Mouse (Mus musculus) kidney, embryonic 16.5 days (tissue): ENCODE measurements at regions not wholly inside any gene's neighbourhood (a gene's known extent, or its start where the extent isn't known, plus 50 kb on each side); places are given as distances from the start of the nearest gene placed in this dataset.
"Not testable (repeated sequence)": the region's sequence is repeated elsewhere in the genome, so short reads cannot be mapped to it uniquely, and the experiment has no call there.

Source experiments
- ATAC-seq: fragments of 200-750 bp; cut with Nextera tagmentation; 2 replicates; pipeline ENCODE4 v1.8.0; 2017; ENCODE audit warnings: moderate TSS enrichment; ENCODE audit not compliant: low FRiP score, low TSS enrichment
- H3K27ac ChIP-seq: fragments of 300-500 bp; sonication (generic); 2 replicates; pipeline ENCODE4 v1.5.1; 2014; ENCODE audit warnings: low read length
- H3K27me3 ChIP-seq: fragments of 300-500 bp; sonication (generic); 2 replicates; pipeline ENCODE4 v1.6.1; 2014; ENCODE audit warnings: low read length, control low read depth, mixed read lengths; ENCODE audit not compliant: insufficient read depth
- H3K36me3 ChIP-seq: fragments of 300-500 bp; sonication (generic); 2 replicates; pipeline ENCODE4 v1.6.1; 2014; ENCODE audit warnings: low read length, control low read depth, mixed read lengths; ENCODE audit not compliant: insufficient read depth
- H3K4me1 ChIP-seq: fragments of 300-500 bp; sonication (generic); 2 replicates; pipeline ENCODE4 v1.6.1; 2014; ENCODE audit warnings: low read length, control low read depth, mixed read lengths; ENCODE audit not compliant: insufficient read depth
- H3K4me2 ChIP-seq: fragments of 300-500 bp; sonication (generic); replicated peaks from 2 replicates; pipeline ENCODE4 v1.6.1; 2014; ENCODE audit warnings: low read depth, low read length
- H3K4me3 ChIP-seq: fragments of 300-500 bp; sonication (generic); 2 replicates; pipeline ENCODE4 v1.5.1; 2014; ENCODE audit warnings: mild to moderate bottlenecking, low read length
- H3K9ac ChIP-seq: fragments of 300-500 bp; sonication (generic); replicated peaks from 2 replicates; pipeline ENCODE4 v1.6.1; 2014; ENCODE audit warnings: low read length
- H3K9me3 ChIP-seq: fragments of 300-500 bp; sonication (generic); 2 replicates; pipeline ENCODE4 v1.6.1; 2016; ENCODE audit warnings: low read length, control low read depth
- WGBS: fragments of 180-500 bp; shearing (Covaris S2); extraction: QIAGEN DNeasy Blood & Tissue Kit; methylation state at CpG from one replicate; pipeline ENCODE4 v1.1.7; 2014; 5-methylcytosine and 5-hydroxymethylcytosine counted together

DNA sequence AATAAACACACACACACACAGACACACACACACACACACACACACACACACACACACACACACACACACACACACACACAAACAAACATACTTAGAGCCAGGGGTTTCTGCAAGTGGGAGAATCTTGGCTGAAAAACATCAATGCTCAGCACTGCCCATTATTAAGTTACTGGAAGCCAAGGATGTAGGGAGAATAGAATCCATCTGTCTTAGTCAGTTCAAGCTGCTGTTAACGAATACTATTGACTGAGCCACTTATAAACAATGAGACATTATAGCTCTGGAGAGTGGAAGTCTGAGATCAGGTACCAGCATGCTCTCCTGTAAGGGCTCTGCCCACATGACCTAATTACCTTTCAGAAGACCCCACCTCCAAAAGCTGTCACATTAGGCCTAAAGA is 87.4 kb downstream of the Fam174b start:
- WGBS = 36% methylated on average over 1 of the region's 1 CpGs
- H3K4me3 ChIP-seq = no peak overlapping the region
- no peak overlapping the region for H3K9ac ChIP-seq
- no peak for ATAC-seq
- no peaks in the 10 kb centered on the region for H3K27me3 ChIP-seq
- H3K4me1 ChIP-seq = no peaks in the 10 kb centered on the region
- H3K4me2 ChIP-seq = no peak overlapping the region
- no peaks in the 10 kb centered on the region for H3K36me3 ChIP-seq
- H3K9me3 ChIP-seq = no peaks in the 10 kb centered on the region
- H3K27ac ChIP-seq = no peak overlapping the region

DNA sequence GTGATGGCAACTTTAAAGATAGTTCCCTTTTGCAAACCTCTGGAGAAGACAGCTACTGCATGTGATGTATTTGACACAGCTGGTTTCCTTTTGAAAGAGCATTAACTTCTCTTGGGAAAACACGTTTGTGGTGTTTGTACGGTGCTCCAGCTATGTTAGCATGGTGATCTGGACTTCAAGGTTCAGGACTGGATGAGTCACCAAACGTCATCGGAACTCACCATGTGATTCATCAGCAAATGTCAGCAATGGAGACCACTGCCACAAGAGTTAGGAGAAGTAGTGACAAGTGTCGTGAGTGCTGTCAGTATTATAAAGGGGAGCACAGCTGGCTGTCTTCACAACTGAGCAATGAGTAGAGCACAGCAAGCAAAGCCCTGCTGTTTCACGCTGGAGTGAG is 90.5 kb downstream of the Fam174b start:
- H3K4me2 ChIP-seq = no peak overlapping the region
- H3K4me3 ChIP-seq = no peak overlapping the region
- no peaks in the 10 kb centered on the region for H3K9me3 ChIP-seq
- H3K36me3 ChIP-seq = no peaks in the 10 kb centered on the region
- H3K27ac ChIP-seq = no peak overlapping the region
- WGBS = 62% methylated on average over 6 of the region's 6 CpGs
- ATAC-seq = no peak
- H3K27me3 ChIP-seq = no peaks in the 10 kb centered on the region
- no peak overlapping the region for H3K9ac ChIP-seq
- no peaks in the 10 kb centered on the region for H3K4me1 ChIP-seq

DNA sequence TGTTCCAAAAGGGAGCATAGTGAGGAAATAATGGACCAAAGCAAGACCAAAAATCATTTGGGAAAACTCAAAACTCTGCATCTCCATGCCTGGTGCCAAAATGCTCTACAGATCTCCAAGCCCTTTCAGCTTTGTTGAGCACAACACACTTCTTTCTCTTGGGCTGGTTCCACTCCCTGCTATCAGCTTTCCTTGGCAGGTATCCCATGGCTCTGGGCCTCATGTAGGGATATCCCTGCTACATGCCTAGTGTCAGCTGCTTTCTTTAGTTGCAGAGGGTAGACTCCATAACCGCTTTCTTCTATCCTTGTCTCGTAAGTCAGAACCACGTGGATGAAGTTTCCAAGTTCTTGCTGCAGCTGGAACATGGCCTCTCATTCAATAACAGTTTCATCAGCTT is 100.3 kb downstream of the Fam174b start:
- no peak overlapping the region for H3K4me3 ChIP-seq
- H3K4me1 ChIP-seq = no peaks in the 10 kb centered on the region
- 91% methylated on average over 3 of the region's 3 CpGs for WGBS
- no peak overlapping the region for H3K9ac ChIP-seq
- no peaks in the 10 kb centered on the region for H3K9me3 ChIP-seq
- H3K36me3 ChIP-seq = no peaks in the 10 kb centered on the region
- H3K27ac ChIP-seq = no peak overlapping the region
- ATAC-seq = no peak
- no peaks in the 10 kb centered on the region for H3K27me3 ChIP-seq
- H3K4me2 ChIP-seq = no peak overlapping the region

DNA sequence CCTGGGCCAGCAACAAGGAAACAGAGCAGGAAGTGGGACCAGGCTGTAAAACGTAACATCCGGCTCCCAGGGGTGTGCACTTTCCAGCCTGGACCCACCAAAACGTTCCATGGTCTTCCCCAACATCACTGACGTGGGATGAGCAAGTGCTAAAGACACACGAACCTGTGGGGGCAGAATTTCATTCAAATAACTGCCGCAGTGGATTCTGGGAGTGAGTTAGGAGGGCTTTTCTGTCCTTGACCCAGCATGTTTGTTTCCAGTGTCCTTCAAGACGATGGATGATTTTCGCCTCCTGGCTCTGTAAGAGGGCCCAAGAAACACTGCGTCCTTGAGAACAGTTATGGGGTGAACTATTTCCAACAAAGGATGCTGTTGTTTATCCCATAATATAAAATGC is 112.1 kb downstream of the Fam174b start:
- peaks cover 3% of the 10 kb centered on the region; the same call in 1 of the 2 replicates for H3K9me3 ChIP-seq
- no peak overlapping the region for H3K9ac ChIP-seq
- H3K4me1 ChIP-seq = peaks cover 6% of the 10 kb centered on the region; the same call in 1 of the 2 replicates
- no peak for ATAC-seq
- WGBS = 76% methylated on average over 9 of the region's 9 CpGs
- no peak overlapping the region for H3K27ac ChIP-seq
- H3K36me3 ChIP-seq = no peaks in the 10 kb centered on the region
- no peak overlapping the region for H3K4me3 ChIP-seq
- H3K4me2 ChIP-seq = no peak overlapping the region
- no peaks in the 10 kb centered on the region for H3K27me3 ChIP-seq

DNA sequence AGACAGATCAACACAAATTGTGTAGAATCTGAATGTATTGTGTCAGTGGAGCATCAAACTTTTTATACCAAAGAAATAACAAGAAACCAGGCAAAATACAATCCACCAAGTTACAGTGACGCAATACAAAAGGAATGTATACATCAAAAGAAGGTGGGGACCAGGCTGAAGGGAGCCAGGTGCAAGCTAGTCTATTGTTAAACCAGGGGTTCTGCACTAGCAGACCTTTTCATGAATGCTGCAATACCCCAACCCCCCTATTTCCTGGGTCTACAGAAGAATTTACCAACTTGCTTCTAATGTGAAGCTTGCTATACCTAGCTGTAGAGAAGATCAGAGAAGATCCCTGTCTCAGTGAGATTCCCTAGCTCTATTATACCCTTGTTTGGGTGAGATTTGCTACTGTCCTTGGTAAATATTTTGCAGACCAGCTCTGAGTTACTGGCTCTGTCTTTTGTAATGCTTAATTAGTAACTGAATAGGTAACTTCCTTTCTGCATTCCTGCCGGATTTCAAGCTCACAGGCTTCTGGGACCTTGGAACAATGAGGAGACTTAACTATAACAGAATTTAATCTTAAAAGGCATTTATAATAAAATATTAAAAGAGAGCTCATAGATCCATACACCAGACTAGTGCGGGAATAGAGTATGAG is 113.3 kb downstream of the Fam174b start:
- not testable (repeated sequence) for H3K36me3 ChIP-seq, H3K27me3 ChIP-seq, H3K4me2 ChIP-seq, H3K9ac ChIP-seq, H3K4me3 ChIP-seq, H3K4me1 ChIP-seq, H3K9me3 ChIP-seq, H3K27ac ChIP-seq
- peak; percentile 27; the same call in 1 of the 2 replicates for ATAC-seq
- WGBS = 63% methylated on average over 3 of the region's 3 CpGs

DNA sequence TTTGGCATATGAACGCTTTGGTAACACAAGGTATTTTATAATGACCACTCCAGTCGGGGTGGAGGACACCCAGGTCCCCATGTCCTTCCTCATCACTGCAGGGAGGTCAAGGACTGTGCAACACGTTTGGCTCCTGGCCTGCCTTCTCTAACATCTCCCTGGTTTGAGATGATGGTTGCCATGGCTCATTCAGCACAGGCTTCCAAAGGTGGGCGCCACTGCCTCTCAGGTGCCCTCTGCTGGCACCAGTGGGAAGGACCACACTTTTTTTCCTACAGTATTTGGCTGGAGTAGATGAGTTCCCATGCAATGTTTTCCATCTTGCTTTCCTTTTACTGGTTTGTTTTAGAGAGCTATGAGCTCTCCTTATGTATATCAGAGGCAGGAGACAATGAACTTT is 115.4 kb downstream of the Fam174b start:
- Histone ChIP-seq H3K9me3 (no peaks in the 10 kb centered on the region), H3K4me1 (peaks cover 6% of the 10 kb centered on the region; the same call in 1 of the 2 replicates), H3K4me3 (no peak overlapping the region), H3K27ac (no peak overlapping the region), H3K36me3 (no peaks in the 10 kb centered on the region), H3K9ac (no peak overlapping the region), H3K27me3 (no peaks in the 10 kb centered on the region), H3K4me2 (no peak overlapping the region)
- WGBS = 53% methylated on average over 4 of the region's 4 CpGs
- ATAC-seq = no peak

DNA sequence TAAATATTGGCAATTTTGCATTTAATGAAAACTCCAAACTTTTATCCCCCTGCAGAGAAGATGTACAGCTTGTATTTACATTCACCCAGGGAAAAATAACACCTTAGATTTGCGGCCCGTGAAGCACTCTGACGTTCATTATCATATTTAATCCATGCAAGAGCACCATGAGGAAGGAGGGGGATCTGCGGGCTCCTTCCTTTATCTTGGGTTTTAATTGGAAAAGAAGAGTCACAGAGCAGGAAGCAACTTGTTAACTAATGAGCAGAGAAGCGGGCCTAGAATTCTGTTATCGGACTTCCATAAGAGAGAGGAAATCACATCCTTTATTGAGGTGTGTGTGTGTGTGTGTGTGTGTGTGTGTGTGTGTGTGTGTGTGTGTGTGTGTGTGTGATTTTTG is 116.8 kb downstream of the Fam174b start:
- no peaks in the 10 kb centered on the region for H3K36me3 ChIP-seq
- H3K4me3 ChIP-seq = no peak overlapping the region
- ATAC-seq = no peak
- H3K27me3 ChIP-seq = no peaks in the 10 kb centered on the region
- H3K9ac ChIP-seq = no peak overlapping the region
- peaks cover 6% of the 10 kb centered on the region; the same call in 1 of the 2 replicates for H3K4me1 ChIP-seq
- 0 out of 2 replicates have a peak, but pooled peaks cover 2% of the 10 kb centered on the region for H3K9me3 ChIP-seq
- no peak overlapping the region for H3K27ac ChIP-seq
- no peak overlapping the region for H3K4me2 ChIP-seq
- WGBS = 78% methylated on average over 6 of the region's 6 CpGs

DNA sequence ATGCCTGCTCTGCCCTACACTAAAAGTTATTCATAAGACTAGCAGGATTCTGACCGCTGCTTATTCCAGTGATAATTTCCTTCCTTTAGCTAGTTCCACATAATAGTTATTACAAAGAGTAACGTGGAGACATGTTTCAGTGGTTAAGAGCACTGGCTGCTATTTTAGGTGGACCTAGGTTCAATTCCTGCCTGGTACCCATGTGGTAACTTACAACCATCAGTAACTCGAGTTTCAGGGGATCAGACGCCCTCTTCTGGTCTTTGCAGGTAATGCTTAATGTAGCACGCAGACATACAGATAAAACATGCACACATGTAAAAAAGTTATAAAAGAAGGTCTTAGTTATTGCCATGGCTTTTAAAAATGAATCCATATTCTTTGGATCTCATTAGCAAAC is 125.0 kb downstream of the Fam174b start:
- H3K4me2 ChIP-seq = no peak overlapping the region
- H3K4me1 ChIP-seq = no peaks in the 10 kb centered on the region
- no peak for ATAC-seq
- H3K36me3 ChIP-seq = no peaks in the 10 kb centered on the region
- H3K4me3 ChIP-seq = no peak overlapping the region
- WGBS = 76% methylated on average over 5 of the region's 5 CpGs
- no peak overlapping the region for H3K27ac ChIP-seq
- no peaks in the 10 kb centered on the region for H3K27me3 ChIP-seq
- H3K9ac ChIP-seq = no peak overlapping the region
- 0 out of 2 replicates have a peak, but pooled peaks cover 2% of the 10 kb centered on the region for H3K9me3 ChIP-seq

DNA sequence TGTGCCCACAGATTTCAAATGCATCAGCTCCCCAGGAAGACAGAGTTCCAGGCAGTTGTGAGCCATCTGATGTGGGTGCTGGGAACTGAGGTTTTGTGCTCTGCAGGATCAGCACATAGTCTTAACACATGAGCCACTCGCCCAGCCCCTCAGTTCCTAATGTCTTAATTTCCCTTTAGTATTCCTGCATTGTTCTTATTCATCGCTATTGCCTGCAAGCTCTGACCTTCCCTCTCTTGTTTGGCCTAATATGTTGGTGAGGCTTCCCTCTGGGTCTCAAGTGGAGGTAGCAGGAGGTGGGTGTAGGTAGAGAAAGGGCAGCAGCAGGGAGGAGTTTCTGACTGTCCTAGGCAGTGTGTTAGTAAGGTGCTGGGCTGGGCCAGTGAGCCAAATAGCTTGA is 132.1 kb downstream of the Fam174b start:
- 81% methylated on average over 2 of the region's 2 CpGs for WGBS
- H3K36me3 ChIP-seq = no peaks in the 10 kb centered on the region
- no peak overlapping the region for H3K4me2 ChIP-seq
- no peaks in the 10 kb centered on the region for H3K9me3 ChIP-seq
- H3K27me3 ChIP-seq = no peaks in the 10 kb centered on the region
- no peaks in the 10 kb centered on the region for H3K4me1 ChIP-seq
- H3K4me3 ChIP-seq = no peak overlapping the region
- no peak overlapping the region for H3K9ac ChIP-seq
- ATAC-seq = no peak
- no peak overlapping the region for H3K27ac ChIP-seq

DNA sequence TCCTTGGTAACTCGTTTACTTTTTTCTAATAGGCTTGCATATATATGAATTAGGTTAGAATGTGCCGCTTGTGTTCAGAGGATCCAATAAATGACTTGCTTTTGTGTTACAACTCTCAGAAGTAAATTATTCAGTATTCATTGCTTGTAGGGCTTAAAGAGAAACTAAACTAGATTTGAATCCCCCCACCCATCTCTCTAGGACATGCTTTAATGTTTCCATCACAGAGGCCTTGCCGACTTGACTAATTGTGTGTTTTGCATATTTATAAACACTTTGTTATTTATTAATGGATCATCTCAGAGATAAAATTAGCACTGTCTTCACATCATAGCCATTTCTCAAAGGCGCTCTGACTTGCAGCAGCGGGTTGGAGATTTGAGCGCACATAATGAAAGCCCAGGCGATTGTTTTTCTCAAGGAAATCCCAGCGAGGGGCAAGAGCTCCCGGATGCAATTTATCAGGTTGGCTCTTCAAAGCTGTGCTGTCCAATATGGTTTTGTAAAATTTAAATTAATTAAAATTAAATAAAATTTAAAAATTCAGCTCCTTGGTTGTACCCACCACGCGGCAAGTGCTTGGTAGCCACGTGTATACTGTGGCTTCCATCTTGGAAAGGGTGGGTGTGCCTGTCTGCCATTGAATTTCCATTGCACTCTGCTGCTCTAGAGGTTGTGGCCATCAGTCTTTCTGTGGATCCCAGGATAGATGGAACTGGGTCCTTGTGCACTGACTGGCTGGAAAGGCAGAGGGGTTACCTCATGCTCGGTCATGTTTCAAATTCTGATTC is 132.0 kb downstream of the St8sia2 start:
- ATAC-seq = no peak
- 95% methylated on average over 13 of the region's 13 CpGs for WGBS
- H3K27ac ChIP-seq = no peak overlapping the region
- no peaks in the 10 kb centered on the region for H3K36me3 ChIP-seq
- no peak overlapping the region for H3K4me2 ChIP-seq
- no peak overlapping the region for H3K4me3 ChIP-seq
- no peaks in the 10 kb centered on the region for H3K27me3 ChIP-seq
- H3K4me1 ChIP-seq = no peaks in the 10 kb centered on the region
- no peak overlapping the region for H3K9ac ChIP-seq
- H3K9me3 ChIP-seq = no peaks in the 10 kb centered on the region
